Mouse (Mus musculus): ENCODE measurements at regions not wholly inside any gene's neighbourhood (a gene's known extent, or its start where the extent isn't known, plus 50 kb on each side); places are given as distances from the start of the nearest gene placed in this dataset.

DNA sequence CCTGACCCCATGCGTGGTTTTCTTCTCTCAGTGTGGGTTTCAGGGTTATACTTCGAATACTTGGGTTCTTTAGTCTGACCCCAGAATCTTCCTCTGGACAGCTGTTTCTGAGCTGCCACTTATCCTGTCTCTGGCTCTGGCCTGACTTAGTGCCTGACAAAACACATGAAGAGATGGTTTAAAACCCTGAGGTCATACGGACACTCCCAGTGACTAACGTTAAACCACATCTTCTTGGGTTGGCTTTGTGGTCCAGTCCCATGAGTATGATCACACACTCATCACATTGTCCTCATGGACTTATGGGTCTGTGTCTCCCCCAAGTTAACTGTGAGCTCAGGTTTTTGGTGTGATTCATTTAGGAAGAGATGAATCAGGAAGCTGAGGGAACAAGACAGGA lies 269.7 kb downstream of the Gm49356 start:
- no peaks in the 10 kb centered on the region for H3K36me3 ChIP-seq (ENCODE audit: control insufficient read depth, insufficient read depth, low read length)
- H3K4me3 ChIP-seq (ENCODE audit: low read depth, low read length) = no peak overlapping the region
- WGBS = 88% methylated on average over 4 of the region's 4 CpGs
- H3K27me3 ChIP-seq (ENCODE audit: control insufficient read depth, insufficient read depth, low read length) = no peaks in the 10 kb centered on the region
- no peak overlapping the region for H3K27ac ChIP-seq (ENCODE audit: insufficient read depth, low read depth, low read length)
- no peaks in the 10 kb centered on the region for H3K4me1 ChIP-seq (ENCODE audit: control insufficient read depth, insufficient read depth, insufficient read length, low read length)
- no peak for TF ChIP-seq CTCF (IDR thresholded peaks at IDR 0.05; ENCODE audit: extremely low read depth, insufficient read length, insufficient replicate concordance, low read depth, low read length)
- TF ChIP-seq POLR2A (IDR thresholded peaks at IDR 0.05; ENCODE audit: low read depth, low read length) = no peak

DNA sequence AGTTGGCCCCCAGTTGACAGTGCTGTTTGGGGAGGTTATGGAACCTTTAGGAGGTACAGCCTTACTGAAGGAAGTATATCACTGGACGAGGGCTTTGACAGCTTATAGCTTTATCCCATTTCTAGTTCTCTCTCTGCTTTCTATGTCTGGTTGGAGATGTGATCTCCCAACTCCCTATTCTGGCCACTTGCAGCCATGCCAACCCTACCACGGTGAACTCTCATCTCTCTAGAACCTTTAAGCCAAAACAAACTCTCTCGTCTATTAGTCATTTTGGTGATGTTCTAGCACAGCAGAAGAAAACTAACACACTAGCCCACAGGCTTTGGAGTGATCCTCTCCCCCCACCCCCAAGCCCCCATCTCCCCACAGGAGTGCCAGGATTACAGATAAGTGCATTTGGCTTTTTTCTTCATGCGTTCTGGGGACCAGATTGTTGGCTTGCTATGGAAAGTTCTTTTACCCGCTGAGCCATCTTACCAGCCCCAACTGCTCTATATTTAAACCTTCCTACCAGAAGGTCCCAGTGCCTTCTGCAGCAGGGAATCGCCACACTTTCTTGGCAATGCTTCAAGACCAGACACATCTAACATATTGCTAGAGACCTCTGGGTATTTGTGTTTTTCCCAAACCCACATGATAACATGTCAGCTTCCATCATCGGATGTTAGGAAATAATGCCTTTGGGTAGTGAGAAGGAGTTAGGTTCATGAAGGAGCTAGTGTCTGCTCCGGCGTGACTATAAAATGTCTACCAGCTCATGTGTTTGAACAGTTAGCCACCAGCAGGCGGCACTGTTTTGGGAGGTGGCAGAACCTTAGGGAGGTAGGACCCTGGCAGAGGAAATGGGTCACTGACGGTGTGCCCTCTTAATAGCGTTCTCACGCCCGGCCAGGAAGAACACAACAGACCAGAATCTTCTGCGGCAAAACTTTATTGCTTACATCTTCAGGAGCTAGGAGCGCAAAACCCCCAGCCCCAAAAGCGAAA lies 272.1 kb downstream of the Gm49356 start:
- Histone ChIP-seq H3K27me3 (ENCODE audit: control insufficient read depth, insufficient read depth, low read length) (no peaks in the 10 kb centered on the region), H3K36me3 (ENCODE audit: control insufficient read depth, insufficient read depth, low read length) (no peaks in the 10 kb centered on the region), H3K27ac (ENCODE audit: insufficient read depth, low read depth, low read length) (no peak overlapping the region), H3K4me3 (ENCODE audit: low read depth, low read length) (no peak overlapping the region), H3K4me1 (ENCODE audit: control insufficient read depth, insufficient read depth, insufficient read length, low read length) (no peaks in the 10 kb centered on the region)
- TF ChIP-seq CTCF (IDR thresholded peaks at IDR 0.05; ENCODE audit: extremely low read depth, insufficient read length, insufficient replicate concordance, low read depth, low read length) (no peak), POLR2A (IDR thresholded peaks at IDR 0.05; ENCODE audit: low read depth, low read length) (no peak)
- WGBS = 95% methylated on average over 16 of the region's 17 CpGs

- WGBS = 82% methylated on average over 8 of the region's 8 CpGs
- Histone ChIP-seq H3K4me1 (ENCODE audit: control insufficient read depth, insufficient read depth, insufficient read length, low read length) (no peaks in the 10 kb centered on the region), H3K4me3 (ENCODE audit: low read depth, low read length) (no peak overlapping the region), H3K36me3 (ENCODE audit: control insufficient read depth, insufficient read depth, low read length) (no peaks in the 10 kb centered on the region), H3K27me3 (ENCODE audit: control insufficient read depth, insufficient read depth, low read length) (no peaks in the 10 kb centered on the region), H3K27ac (ENCODE audit: insufficient read depth, low read depth, low read length) (no peak overlapping the region)
- TF ChIP-seq CTCF (IDR thresholded peaks at IDR 0.05; ENCODE audit: extremely low read depth, insufficient read length, insufficient replicate concordance, low read depth, low read length) (no peak), POLR2A (IDR thresholded peaks at IDR 0.05; ENCODE audit: low read depth, low read length) (no peak)
Observed at GRCm38 (mm10) chr15:59167937-59168659, 279.0 kb downstream of the Gm49356 start.

GRCm38 (mm10) chr15:59168660-59169170 lies 279.6 kb downstream of the Gm49356 start:
- no peak overlapping the region for H3K4me3 ChIP-seq (ENCODE audit: low read depth, low read length)
- no peaks in the 10 kb centered on the region for H3K27me3 ChIP-seq (ENCODE audit: control insufficient read depth, insufficient read depth, low read length)
- H3K4me1 ChIP-seq (ENCODE audit: control insufficient read depth, insufficient read depth, insufficient read length, low read length) = no peaks in the 10 kb centered on the region
- 85% methylated on average over 4 of the region's 4 CpGs for WGBS
- no peaks in the 10 kb centered on the region for H3K36me3 ChIP-seq (ENCODE audit: control insufficient read depth, insufficient read depth, low read length)
- TF ChIP-seq CTCF (IDR thresholded peaks at IDR 0.05; ENCODE audit: extremely low read depth, insufficient read length, insufficient replicate concordance, low read depth, low read length) (no peak), POLR2A (IDR thresholded peaks at IDR 0.05; ENCODE audit: low read depth, low read length) (no peak)
- no peak overlapping the region for H3K27ac ChIP-seq (ENCODE audit: insufficient read depth, low read depth, low read length)

DNA sequence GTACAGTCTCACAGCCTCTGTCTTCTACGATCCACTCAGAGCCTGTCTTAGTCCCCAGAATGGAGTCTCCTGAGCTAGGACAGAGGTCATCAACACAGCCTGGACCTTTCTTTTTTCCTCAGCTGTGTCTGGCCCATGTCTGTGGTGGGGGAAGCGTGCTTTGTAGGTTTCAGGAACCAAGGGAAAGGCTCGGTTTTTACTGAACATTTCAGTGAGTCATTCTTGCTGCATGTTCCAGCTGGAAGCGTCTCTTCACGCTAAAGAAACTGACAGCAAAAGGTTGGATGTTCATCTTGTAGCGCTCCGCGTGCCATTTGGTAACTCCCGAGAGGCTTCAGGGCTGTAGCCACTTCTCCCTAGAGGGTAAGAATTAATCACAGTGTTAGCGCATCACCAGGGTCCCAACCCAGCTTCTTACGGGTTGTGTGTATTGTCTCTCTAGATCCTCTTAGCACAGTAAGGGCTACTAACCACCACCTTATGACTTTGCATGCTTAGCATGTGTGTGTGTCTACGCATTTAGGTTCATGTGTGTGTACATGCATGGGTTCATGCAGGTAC lies 280.2 kb downstream of the Gm49356 start:
- Histone ChIP-seq H3K4me3 (ENCODE audit: low read depth, low read length) (no peak overlapping the region), H3K27me3 (ENCODE audit: control insufficient read depth, insufficient read depth, low read length) (no peaks in the 10 kb centered on the region), H3K36me3 (ENCODE audit: control insufficient read depth, insufficient read depth, low read length) (no peaks in the 10 kb centered on the region), H3K27ac (ENCODE audit: insufficient read depth, low read depth, low read length) (no peak overlapping the region), H3K4me1 (ENCODE audit: control insufficient read depth, insufficient read depth, insufficient read length, low read length) (no peaks in the 10 kb centered on the region)
- 85% methylated on average over 12 of the region's 12 CpGs for WGBS
- TF ChIP-seq POLR2A (IDR thresholded peaks at IDR 0.05; ENCODE audit: low read depth, low read length) (no peak), CTCF (IDR thresholded peaks at IDR 0.05; ENCODE audit: extremely low read depth, insufficient read length, insufficient replicate concordance, low read depth, low read length) (no peak)

GRCm38 (mm10) chr15:59169831-59170230 lies 280.7 kb downstream of the Gm49356 start:
- no peaks in the 10 kb centered on the region for H3K27me3 ChIP-seq (ENCODE audit: control insufficient read depth, insufficient read depth, low read length)
- TF ChIP-seq POLR2A (IDR thresholded peaks at IDR 0.05; ENCODE audit: low read depth, low read length) = no peak
- TF ChIP-seq CTCF (IDR thresholded peaks at IDR 0.05; ENCODE audit: extremely low read depth, insufficient read length, insufficient replicate concordance, low read depth, low read length) = no peak
- no peak overlapping the region for H3K27ac ChIP-seq (ENCODE audit: insufficient read depth, low read depth, low read length)
- no peaks in the 10 kb centered on the region for H3K36me3 ChIP-seq (ENCODE audit: control insufficient read depth, insufficient read depth, low read length)
- no peak overlapping the region for H3K4me3 ChIP-seq (ENCODE audit: low read depth, low read length)
- no peaks in the 10 kb centered on the region for H3K4me1 ChIP-seq (ENCODE audit: control insufficient read depth, insufficient read depth, insufficient read length, low read length)
- 74% methylated on average over 3 of the region's 3 CpGs for WGBS

Data from small intestine, adult 2 months (tissue).